Mouse (Mus musculus) ovary, adult 18-20 months (tissue): ENCODE measurements around the gene Gclm.
"Not testable (repeated sequence)": the region's sequence is repeated elsewhere in the genome, so short reads cannot be mapped to it uniquely, and the experiment has no call there.

Experiments
- DNase-seq: peaks from one replicate; pipeline ENCODE4 v3.0.0; 2022; ENCODE audit warnings: low spot score, mixed read lengths

Gene Gclm

GRCm38 (mm10) chr3:122242876-122243275 lies 2.5 kb upstream of the Gclm start:
- DNase-seq = no peak

GRCm38 (mm10) chr3:122243416-122244167 lies 1.8 kb upstream of the Gclm start:
- DNase-seq = no peak

- DNase-seq = no peak
Observed at GRCm38 (mm10) chr3:122244759-122245158, 598 bp upstream of the Gclm start.

GRCm38 (mm10) chr3:122245878-122246332 lies 548 bp downstream of the Gclm start:
- peak; percentile 31 for DNase-seq

GRCm38 (mm10) chr3:122246406-122246805 lies 1.0 kb downstream of the Gclm start:
- no peak for DNase-seq

- DNase-seq = no peak
Observed at GRCm38 (mm10) chr3:122246986-122247767, 1.8 kb downstream of the Gclm start.

- DNase-seq = no peak
Observed at GRCm38 (mm10) chr3:122247768-122248100, 2.4 kb downstream of the Gclm start.

- DNase-seq = no peak
Observed at GRCm38 (mm10) chr3:122252466-122253253, 7.3 kb downstream of the Gclm start.

- not testable (repeated sequence) for DNase-seq
Observed at GRCm38 (mm10) chr3:122254050-122254449, 8.7 kb downstream of the Gclm start.

GRCm38 (mm10) chr3:122269986-122270385 lies 24.6 kb downstream of the Gclm start:
- no peak for DNase-seq

- not testable (repeated sequence) for DNase-seq
Observed at GRCm38 (mm10) chr3:122272565-122272964, 27.2 kb downstream of the Gclm start.

GRCm38 (mm10) chr3:122273407-122274240 lies 28.3 kb downstream of the Gclm start:
- DNase-seq = no peak

- DNase-seq = peak; percentile 91
Observed at GRCm38 (mm10) chr3:122274241-122275024, 29.1 kb downstream of the Gclm start, which contains the start of gene Dnttip2. Dnttip2 (plus strand) TSS chr3:122274388.

- no peak for DNase-seq
Observed at GRCm38 (mm10) chr3:122275111-122275510, 29.8 kb downstream of the Gclm start.

- no peak for DNase-seq
Observed at GRCm38 (mm10) chr3:122287195-122287594, 41.8 kb downstream of the Gclm start.

GRCm38 (mm10) chr3:122288613-122289195 lies 43.3 kb downstream of the Gclm start:
- DNase-seq = no peak

- not testable (repeated sequence) for DNase-seq
Observed at GRCm38 (mm10) chr3:122289344-122289743, 44.0 kb downstream of the Gclm start.

- peak; percentile 19 for DNase-seq
Observed at GRCm38 (mm10) chr3:122290696-122291095, 45.3 kb downstream of the Gclm start.

GRCm38 (mm10) chr3:122291828-122292227 lies 46.5 kb downstream of the Gclm start:
- no peak for DNase-seq
